Mouse (Mus musculus) left cerebral cortex, adult 2 months (tissue): ENCODE data around the gene Neurl4. TPM values are rescaled to one million over a fixed set of nuclear protein-coding genes. Genes with fewer than 3 reads are reported as not detected.

Experiments used
- DNase-seq, 2 experiments: peaks; one replicate each; pipeline ENCODE4 v3.0.0; 2021 to 2022; ENCODE audit warnings: low spot score in 2 of 2, mixed read lengths in 1 of 2; ENCODE audit errors: extremely low spot score in 1 of 2
- H3K27ac ChIP-seq: fragments of 200-600 bp; 2 replicates; pipeline ENCODE4 v1.8.1; 2022
- H3K4me3 ChIP-seq: fragments of 200-600 bp; 2 replicates; pipeline ENCODE4 v1.8.1; 2022
- CTCF ChIP-seq: fragments of 200-600 bp; IDR thresholded peaks from 2 replicates; pipeline ENCODE4 v1.8.1; 2022; ENCODE audit warnings: antibody characterized with exemption, mild to moderate bottlenecking, moderate library complexity
- intact Hi-C: fragments of 180-260 bp; cut with DNase I; formaldehyde crosslinking; loops from one replicate; pipeline ENCODE4 v1.15.1; 2025
- microRNA-seq, 2 experiments: library from miRNA; unstranded; fragments of <30 nt; microRNA quantifications; one replicate each; pipeline ENCODE4 v1.2.0; 2021
- total RNA-seq, 2 experiments: library from RNA; stranded (reverse); gene quantifications; 2 replicates each; pipeline ENCODE4 v1.2.3; 2021

Gene Neurl4
- total RNA-seq, 2 experiments from 2014 or later = 121 to 124 TPM

GRCm38 (mm10) chr11:69956218-69956617 lies 55.3 kb downstream of the Neurl4 start:
- no peak; the same call in 1 of the 2 replicates for TF ChIP-seq CTCF
- intact Hi-C loops = no loop called here
- Histone ChIP-seq H3K4me3 (no peak overlapping the region), H3K27ac (no peak overlapping the region)
- no peak for DNase-seq

GRCm38 (mm10) chr11:69960616-69961015 lies 59.7 kb downstream of the Neurl4 start:
- Histone ChIP-seq H3K27ac (no peak overlapping the region), H3K4me3 (no peak overlapping the region)
- peak; percentile 21 for TF ChIP-seq CTCF
- DNase-seq = no peak
- intact Hi-C loops = no loop called here

GRCm38 (mm10) chr11:69961841-69962240 lies 61.0 kb downstream of the Neurl4 start:
- Histone ChIP-seq H3K4me3 (no peak overlapping the region), H3K27ac (no peak overlapping the region)
- intact Hi-C loops = no loop called here
- DNase-seq = no peak
- TF ChIP-seq CTCF = no peak

Small RNAs within 50 kb of the gene (microRNA-seq; reads per million reads assigned to microRNA genes)
- gene Mir6924 = 0 reads per million in 2 experiments

Other genes starting within 250 kb of the Neurl4 start
- gene Sox15, start 245.8 kb upstream of the Neurl4 start, total RNA-seq = not detected
- 10 to 100 TPM; 59.0 to 59.4 TPM for gene Mpdu1, start 238.4 kb upstream of the Neurl4 start, total RNA-seq
- 10 to 100 TPM; 11.8 to 14.1 TPM for gene Cd68, start 234.9 kb upstream of the Neurl4 start, total RNA-seq
- 100 to 1,000 TPM; 299 to 311 TPM for gene Eif4a1, start 228.6 kb upstream of the Neurl4 start, total RNA-seq
- 100 to 1,000 TPM; 108 to 111 TPM for gene Senp3, start 219.0 kb upstream of the Neurl4 start, total RNA-seq
- gene Tnfsf13, start 215.3 kb upstream of the Neurl4 start, total RNA-seq = 1 to 10 TPM; 3.3 to 3.8 TPM
- gene Tnfsf12, start 205.2 kb upstream of the Neurl4 start, total RNA-seq = 10 to 100 TPM in 1 of 2 experiments, 1 to 10 TPM in 1; 9.5 to 10.6 TPM
- 1 to 10 TPM; 1.4 to 1.9 TPM for gene Tnfsfm13, start 205.0 kb upstream of the Neurl4 start, total RNA-seq
- gene Polr2a, start 142.4 kb upstream of the Neurl4 start, total RNA-seq = 10 to 100 TPM; 55.1 to 56.6 TPM
- not detected for gene Slc35g3, start 139.1 kb upstream of the Neurl4 start, total RNA-seq
- gene Zbtb4, start 135.2 kb upstream of the Neurl4 start, total RNA-seq = 100 to 1,000 TPM; 134 to 167 TPM
- 1 to 10 TPM; 1.0 to 1.4 TPM for gene Chrnb1, start 105.1 kb upstream of the Neurl4 start, total RNA-seq
- 10 to 100 TPM; 15.9 to 19.8 TPM for gene Fgf11, start 99.2 kb upstream of the Neurl4 start, total RNA-seq
- gene Tmem102, start 95.4 kb upstream of the Neurl4 start, total RNA-seq = under 1 TPM in 1 of 2 experiments, not detected in 1; 0.23 TPM
- not detected for gene Gm39566, start 85.8 kb upstream of the Neurl4 start, total RNA-seq
- not detected for gene Spem2, start 82.6 kb upstream of the Neurl4 start, total RNA-seq
- gene Spem1, start 78.9 kb upstream of the Neurl4 start, total RNA-seq = under 1 TPM; 0.34 to 0.44 TPM
- gene Nlgn2, start 63.3 kb upstream of the Neurl4 start, total RNA-seq = 100 to 1,000 TPM; 236 to 243 TPM
- 100 to 1,000 TPM; 113 to 126 TPM for gene Tmem256, start 62.6 kb upstream of the Neurl4 start, total RNA-seq
- gene Plscr3, start 54.7 kb upstream of the Neurl4 start, total RNA-seq = 10 to 100 TPM; 19.5 to 22.5 TPM
- gene Tnk1, start 42.3 kb upstream of the Neurl4 start, total RNA-seq = under 1 TPM in 1 of 2 experiments, not detected in 1; 0.20 TPM
- gene Tmem95, start 23.1 kb upstream of the Neurl4 start, total RNA-seq = not detected
- gene Kctd11, start 19.7 kb upstream of the Neurl4 start, total RNA-seq = 1 to 10 TPM; 1.3 to 1.5 TPM
- gene Acap1, start 5.5 kb upstream of the Neurl4 start, total RNA-seq = not detected
- gene 2810408A11Rik, start 85 bp upstream of the Neurl4 start, total RNA-seq = under 1 TPM; 0.23 to 0.87 TPM
- gene Gps2, start 12.8 kb downstream of the Neurl4 start, total RNA-seq = 10 to 100 TPM; 31.0 to 31.7 TPM
- 100 to 1,000 TPM; 408 to 429 TPM for gene Eif5a, start 20.9 kb downstream of the Neurl4 start, total RNA-seq
- gene Ybx2, start 34.7 kb downstream of the Neurl4 start, total RNA-seq = 1 to 10 TPM; 9.9 to 10.0 TPM
- gene Slc2a4, start 47.1 kb downstream of the Neurl4 start, total RNA-seq = 1 to 10 TPM; 2.3 to 4.1 TPM
- not detected for gene Cldn7, start 63.7 kb downstream of the Neurl4 start, total RNA-seq
- gene Ctdnep1, start 80.1 kb downstream of the Neurl4 start, total RNA-seq = 100 to 1,000 TPM; 116 to 124 TPM
- gene Elp5, start 81.4 kb downstream of the Neurl4 start, total RNA-seq = 10 to 100 TPM; 90.9 to 93.8 TPM
- 100 to 1,000 TPM; 209 to 215 TPM for gene Gabarap, start 90.1 kb downstream of the Neurl4 start, total RNA-seq
- 10 to 100 TPM; 44.3 to 48.9 TPM for gene Phf23, start 94.7 kb downstream of the Neurl4 start, total RNA-seq
- 10 to 100 TPM; 32.6 to 32.9 TPM for gene Dvl2, start 99.5 kb downstream of the Neurl4 start, total RNA-seq
- gene Acadvl, start 114.3 kb downstream of the Neurl4 start, total RNA-seq = 10 to 100 TPM; 59.4 to 62.5 TPM
- gene Dlg4, start 115.9 kb downstream of the Neurl4 start, total RNA-seq = 100 to 1,000 TPM; 818 to 875 TPM
- gene Asgr1, start 153.0 kb downstream of the Neurl4 start, total RNA-seq = 1 to 10 TPM; 1.8 to 2.1 TPM
- gene Asgr2, start 191.6 kb downstream of the Neurl4 start, total RNA-seq = not detected
- gene Mgl2, start 229.3 kb downstream of the Neurl4 start, total RNA-seq = under 1 TPM; 0.81 to 0.94 TPM